In the genomic region with DNA sequence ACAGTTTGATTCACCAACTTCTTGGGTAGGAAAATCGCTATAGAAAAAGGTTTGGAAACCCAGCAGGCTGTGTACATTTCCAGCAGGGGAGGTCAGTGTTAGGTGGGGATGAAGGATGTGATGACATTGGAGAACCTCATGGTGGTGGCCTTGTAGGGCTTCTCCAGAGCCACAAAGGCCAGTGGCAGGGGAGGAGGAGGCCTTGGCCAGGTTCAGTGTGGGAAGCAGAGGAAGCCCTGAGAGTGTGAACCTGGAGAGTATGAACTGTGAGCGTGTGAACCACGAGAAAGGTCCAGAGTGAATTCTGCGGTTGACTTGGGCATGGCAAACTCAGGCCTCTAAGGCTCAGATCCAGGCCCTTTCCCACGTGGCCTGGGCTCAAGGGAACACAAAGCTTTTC, we compare ENCODE assay signal across 24 mouse cellular contexts. TPM values are rescaled to one million over a fixed set of nuclear protein-coding genes. Genes with fewer than 3 reads are reported as not detected.
DNase-seq lines count a peak whose midpoint lies in the region; ATAC-seq and TF ChIP-seq lines count a peak whose summit lies in the region.
"Had no signal": no experiment of that assay in that cellular context is flagged by ENCODE, and none has a peak within 500 bp of the region (broad histone marks: within the 10 kb centered on the region; RNA-seq: fewer than 3 reads in every experiment).

No protein-coding gene starts in this region.

- H3K27ac ChIP-seq in lung, embryonic 15.5 days = peak overlapping the region; percentile 87
- H3K27ac ChIP-seq in lung, postnatal 0 days (ENCODE audit: low read length) = peak overlapping the region; percentile 85
- H3K27ac ChIP-seq: embryonic facial prominence, embryonic 13.5 days; embryonic facial prominence, embryonic 15.5 days; forebrain, embryonic 10.5 days; forebrain, embryonic 12.5 days had no signal

- H3K36me3 ChIP-seq in lung, embryonic 15.5 days = no peaks in the 10 kb centered on the region
- no peaks in the 10 kb centered on the region for H3K36me3 ChIP-seq in lung, postnatal 0 days (ENCODE audit: insufficient read depth, low read length)
- H3K36me3 ChIP-seq: embryonic facial prominence, embryonic 15.5 days; forebrain, embryonic 10.5 days; forebrain, embryonic 12.5 days had no signal

- H3K27me3 ChIP-seq in lung, embryonic 15.5 days = no peaks in the 10 kb centered on the region
- no peaks in the 10 kb centered on the region for H3K27me3 ChIP-seq in lung, postnatal 0 days (replicated peaks; ENCODE audit: insufficient read depth, low read length)
- H3K27me3 ChIP-seq: embryonic facial prominence, embryonic 13.5 days; embryonic facial prominence, embryonic 15.5 days; forebrain, embryonic 12.5 days; Patski had no signal

- WGBS in lung, embryonic 15.5 days = 71% methylated on average over 5 of the region's 5 CpGs
- 82% methylated on average over 5 of the region's 5 CpGs for WGBS in lung, postnatal 0 days

- no peak overlapping the region for H3K4me3 ChIP-seq in lung, embryonic 15.5 days
- H3K4me3 ChIP-seq in lung, postnatal 0 days (ENCODE audit: low read depth, low read length) = no peak overlapping the region
- H3K4me3 ChIP-seq: embryonic facial prominence, embryonic 13.5 days; embryonic facial prominence, embryonic 15.5 days; erythroblast, embryonic 14.5 days; forebrain, embryonic 10.5 days; forebrain, embryonic 12.5 days had no signal

- no peak overlapping the region for H3K9ac ChIP-seq in lung, embryonic 15.5 days
- no peak overlapping the region for H3K9ac ChIP-seq in lung, postnatal 0 days (replicated peaks; ENCODE audit: low read depth)
- H3K9ac ChIP-seq: embryonic facial prominence, embryonic 13.5 days; embryonic facial prominence, embryonic 15.5 days; forebrain, embryonic 12.5 days had no signal

- ATAC-seq in lung, embryonic 15.5 days (ENCODE audit: borderline replicate concordance, extremely low read depth, low FRiP score, low TSS enrichment) = no peak
- no peak for ATAC-seq in lung, postnatal 0 days
- ATAC-seq: activated CD4-positive, CD25-positive, alpha-beta regulatory T cell, adult 4 months; forebrain, embryonic 14.5 days; forebrain, embryonic 16.5 days; Patski had no signal

- peaks cover 6% of the 10 kb centered on the region; the same call in 1 of the 2 replicates for H3K4me1 ChIP-seq in lung, embryonic 15.5 days
- no peaks in the 10 kb centered on the region for H3K4me1 ChIP-seq in lung, postnatal 0 days (ENCODE audit: insufficient read depth, low read depth, low read length)
- H3K4me1 ChIP-seq: embryonic facial prominence, embryonic 13.5 days; embryonic facial prominence, embryonic 15.5 days; forebrain, embryonic 10.5 days; forebrain, embryonic 12.5 days had no signal

- DNase-seq in lung, adult 18-20 months = no peak
- DNase-seq in lung, postnatal 0 days (ENCODE audit: low spot score) = no peak
- no peak for DNase-seq in lung, postnatal 36 days
- no peak for DNase-seq in MN1 (ENCODE audit: low spot score)
- DNase-seq: adrenal gland, adult 2 months; adrenal gland, postnatal 10 days; adrenal gland, postnatal 25 days; cerebellum, adult 11 months; cerebellum, adult 18-20 months; cerebellum, adult 8-10 months; cerebellum, adult 9-11 months; cerebellum, postnatal 14 days; cerebellum, postnatal 36 days; embryo, embryonic 11 days had no signal

- no peaks in the 10 kb centered on the region for H3K9me3 ChIP-seq in lung, embryonic 15.5 days
- no peaks in the 10 kb centered on the region for H3K9me3 ChIP-seq in lung, postnatal 0 days (ENCODE audit: low read length)
- H3K9me3 ChIP-seq: embryonic facial prominence, embryonic 13.5 days; embryonic facial prominence, embryonic 15.5 days; forebrain, embryonic 10.5 days; forebrain, embryonic 12.5 days had no signal

- TF ChIP-seq EP300 in lung, postnatal 0 days (IDR thresholded peaks at IDR 0.05) = no peak

- TF ChIP-seq CTCF in lung, postnatal 0 days (IDR thresholded peaks at IDR 0.05) = no peak

- no peak overlapping the region for H3K4me2 ChIP-seq in lung, embryonic 15.5 days
- H3K4me2 ChIP-seq in lung, postnatal 0 days (replicated peaks; ENCODE audit: low read depth, low read length) = no peak overlapping the region
- H3K4me2 ChIP-seq: embryonic facial prominence, embryonic 13.5 days; embryonic facial prominence, embryonic 15.5 days; forebrain, embryonic 12.5 days had no signal

RNA-seq across cellular contexts. Expression of a gene that starts 17.6 kb away (rescaled TPM):
- polyA plus RNA-seq in lung, embryonic 15.5 days (2015; fragmentation: Nextera tagmentation; extraction: Ambion mirVana) = 17.5 and 18.5 TPM in 2 replicates
- polyA plus RNA-seq in lung, postnatal 0 days (2015; fragmentation: Nextera tagmentation; extraction: Ambion mirVana) = 16.7 and 17.2 TPM in 2 replicates
- polyA plus RNA-seq: erythroblast, embryonic 14.5 days had no signal

RNA-seq across cellular contexts. Expression of a gene that starts 18.0 kb away (rescaled TPM):
- 38.5 and 47.7 TPM in 2 replicates for polyA plus RNA-seq in lung, embryonic 15.5 days (2015; fragmentation: Nextera tagmentation; extraction: Ambion mirVana)
- polyA plus RNA-seq in lung, postnatal 0 days (2015; fragmentation: Nextera tagmentation; extraction: Ambion mirVana) = 22.7 and 28.9 TPM in 2 replicates
